Mouse (Mus musculus): ENCODE results near the gene Kcnk4.

The Kcnk4 gene

GRCm38 (mm10) chr19:6876799-6877198 is 57.5 kb downstream of the Kcnk4 start:
- no peak for DNase-seq (ENCODE audit: low read depth)

DNA sequence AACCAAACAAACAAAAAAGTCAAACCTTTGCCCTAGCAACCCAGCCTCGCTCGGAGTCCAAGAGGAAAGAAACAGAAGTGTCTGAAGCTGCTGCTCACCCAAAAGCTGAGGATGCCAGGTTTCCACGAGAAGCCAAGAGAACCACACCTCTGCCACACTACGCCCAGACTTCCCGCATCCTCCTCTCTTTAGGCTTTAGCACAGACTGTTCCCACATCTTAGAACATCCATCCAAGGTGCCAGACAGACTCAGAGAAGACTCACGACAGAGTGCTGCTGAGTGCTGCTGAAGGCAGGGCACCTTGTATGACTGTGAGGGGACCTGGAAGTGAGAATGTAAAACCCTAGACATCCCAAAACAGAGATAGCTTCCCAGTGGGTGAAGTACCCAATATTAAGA is 58.5 kb downstream of the Kcnk4 start:
- no peak for DNase-seq (ENCODE audit: low read depth)

DNA sequence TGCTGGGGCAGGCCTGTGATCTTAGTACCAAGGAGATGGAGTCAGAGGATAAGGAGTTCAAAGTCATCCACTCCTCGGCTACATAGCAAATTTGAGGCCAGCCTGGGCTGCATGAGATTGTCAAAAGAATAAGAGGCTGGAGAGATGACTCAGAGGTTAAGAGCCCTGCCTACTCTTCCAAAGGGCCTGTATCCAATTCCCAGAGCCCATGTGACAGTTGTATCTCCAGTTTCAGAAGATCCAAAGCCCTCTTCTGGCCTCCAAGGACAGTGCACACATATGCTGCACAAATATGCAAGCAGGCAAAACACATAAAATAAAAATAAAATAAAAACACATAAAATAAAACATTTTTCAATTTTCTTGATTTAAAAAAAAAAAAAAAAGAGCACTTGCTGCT is 60.1 kb downstream of the Kcnk4 start:
- DNase-seq (ENCODE audit: low read depth): no peak
